Mouse (Mus musculus) erythroid progenitor cell, adult 5-6 weeks (primary cell): ENCODE data around the gene Cpa4. TPM values are rescaled to one million over a fixed set of nuclear protein-coding genes. Genes with fewer than 3 reads are reported as not detected.

ENCODE experiments used
- ATAC-seq: replicated peaks from 2 replicates; pipeline ENCODE4 v1.8.0; 2016; ENCODE audit warnings: moderate number of reproducible peaks, mild to moderate bottlenecking, moderate TSS enrichment, inconsistent platforms; ENCODE audit not compliant: poor library complexity, low FRiP score, severe bottlenecking
- total RNA-seq, 2 experiments: library from RNA; stranded (forward) in 1 of 2; stranded (reverse) in 1 of 2; fragments of 150-400 nt in 1 of 2; fragments of 186-747, 209-891 nt in 1 of 2; gene quantifications; 2 replicates each; pipeline versions ENCODE4 v1.2.3 to v1.2.4; 2015 to 2017; ENCODE audit warnings: low replicate concordance in 2 of 2

The Cpa4 gene
- total RNA-seq, 2 experiments from 2014 or later = not detected

DNA sequence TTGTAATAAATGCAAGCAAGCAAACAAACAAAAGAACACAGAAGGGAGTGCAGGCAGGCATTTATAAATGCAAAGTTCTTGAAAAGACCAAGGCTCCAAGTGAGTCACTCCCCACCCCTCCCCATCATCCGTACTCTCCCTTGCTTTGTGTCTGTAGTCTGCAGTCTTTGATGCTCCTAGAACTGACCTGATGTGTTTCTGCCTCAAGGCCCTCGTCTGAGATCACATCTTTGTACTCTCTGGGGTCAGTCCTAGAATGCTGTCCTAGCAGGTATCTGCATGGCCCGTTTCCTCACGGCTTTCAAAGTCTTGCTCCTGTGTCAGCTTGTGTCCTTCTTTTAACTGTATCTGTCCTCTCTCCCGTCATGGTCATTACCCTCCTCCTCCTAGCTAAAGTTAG, 51.4 kb downstream of the Cpa4 start:
- no peak for ATAC-seq

DNA sequence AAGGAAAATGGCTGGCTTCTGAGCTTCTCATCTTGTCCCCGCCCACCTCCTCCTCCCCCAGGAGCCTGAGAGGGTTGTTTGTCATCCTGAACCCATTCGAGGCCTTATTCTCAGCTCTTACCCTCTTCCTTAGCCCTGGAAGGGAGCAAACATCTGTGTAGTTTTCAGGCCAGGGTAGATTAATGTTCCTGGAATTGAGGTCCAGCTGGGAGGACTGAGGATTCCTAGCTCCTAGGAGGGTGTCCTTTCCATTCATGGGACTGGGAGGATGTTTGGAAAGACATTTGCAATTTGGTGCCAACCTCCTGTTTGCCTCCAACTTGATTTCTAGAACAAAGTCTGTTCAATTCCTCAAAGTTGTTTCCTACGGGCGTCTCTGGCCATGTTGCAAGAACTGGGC, 52.4 kb downstream of the Cpa4 start:
- no peak for ATAC-seq

DNA sequence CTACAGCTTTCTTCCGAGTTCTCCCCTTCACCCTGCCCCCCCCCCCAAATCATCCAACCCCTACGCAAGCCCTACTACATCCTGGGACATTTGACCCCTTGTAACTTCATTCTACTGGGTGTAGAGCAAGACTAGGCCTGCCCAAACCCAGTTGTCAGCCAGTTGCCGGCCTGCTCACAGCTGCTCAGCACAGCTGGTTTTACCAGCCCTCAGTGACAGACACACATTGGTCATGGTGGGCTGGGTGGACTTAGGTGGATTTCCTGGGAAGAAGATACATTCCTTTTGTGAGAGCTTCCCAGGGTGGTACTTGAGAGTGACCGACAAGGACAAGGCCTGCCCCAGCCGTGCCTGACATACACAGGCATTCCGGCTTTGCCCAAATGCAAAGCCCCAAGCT, 52.8 kb downstream of the Cpa4 start:
- ATAC-seq = no peak

DNA sequence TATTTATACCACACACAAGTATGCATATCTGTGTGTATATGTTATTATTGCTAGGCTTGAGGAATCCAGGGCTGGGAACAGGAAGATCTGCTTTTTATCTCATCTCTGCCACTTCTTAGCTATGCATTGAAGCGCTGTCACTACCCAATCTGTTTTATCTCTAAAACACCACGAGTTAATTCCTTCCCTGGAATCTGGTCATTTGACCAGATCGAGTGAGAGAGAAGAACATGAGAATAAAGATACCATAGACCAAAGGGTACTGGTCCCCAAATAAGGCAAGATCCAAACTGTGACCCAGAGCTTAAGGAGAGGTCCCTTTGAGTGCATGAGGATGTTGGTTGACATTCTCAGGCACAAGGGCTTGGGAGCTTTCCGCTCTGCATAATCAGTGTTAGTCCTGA, 53.8 kb downstream of the Cpa4 start:
- ATAC-seq = no peak

DNA sequence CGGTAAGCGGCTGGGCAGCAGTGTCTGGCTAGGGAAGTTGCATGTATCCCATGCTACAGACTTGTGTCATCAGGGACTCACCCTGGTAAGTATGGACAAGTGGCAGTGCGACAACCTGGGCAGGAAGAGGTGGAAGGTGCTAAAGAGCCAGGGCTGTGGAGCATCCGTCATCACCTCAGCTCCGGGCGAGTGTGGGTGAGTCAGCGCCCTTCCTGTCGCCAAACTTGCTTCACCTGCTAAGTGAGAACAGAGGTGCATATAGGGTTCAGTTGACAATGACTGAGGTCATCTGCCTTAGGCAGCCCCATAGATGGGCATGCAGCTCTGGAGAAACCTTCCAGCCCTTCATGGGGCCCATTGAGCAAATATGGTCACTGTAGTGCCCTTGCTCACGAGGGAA, 56.6 kb downstream of the Cpa4 start:
- ATAC-seq = no peak

DNA sequence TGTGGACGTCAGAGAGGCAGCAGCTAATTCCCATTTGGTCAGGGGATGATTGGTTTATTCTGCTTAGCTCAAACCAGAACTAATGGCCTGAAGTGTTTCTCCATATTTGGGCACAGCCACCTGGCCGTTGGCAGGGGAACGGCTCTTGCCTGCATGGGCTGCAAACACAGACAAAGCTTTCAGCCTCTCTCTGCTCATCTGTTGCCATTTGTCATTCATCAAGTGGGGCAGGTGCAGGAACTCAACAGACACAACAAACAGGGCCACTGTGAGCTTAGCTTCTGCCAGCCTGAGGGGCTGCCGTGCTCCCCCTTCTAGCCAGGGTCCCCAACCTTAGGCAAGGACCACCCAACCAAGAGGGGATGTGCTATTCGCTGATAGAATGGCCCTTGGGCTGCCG, 60.0 kb downstream of the Cpa4 start:
- no peak for ATAC-seq

DNA sequence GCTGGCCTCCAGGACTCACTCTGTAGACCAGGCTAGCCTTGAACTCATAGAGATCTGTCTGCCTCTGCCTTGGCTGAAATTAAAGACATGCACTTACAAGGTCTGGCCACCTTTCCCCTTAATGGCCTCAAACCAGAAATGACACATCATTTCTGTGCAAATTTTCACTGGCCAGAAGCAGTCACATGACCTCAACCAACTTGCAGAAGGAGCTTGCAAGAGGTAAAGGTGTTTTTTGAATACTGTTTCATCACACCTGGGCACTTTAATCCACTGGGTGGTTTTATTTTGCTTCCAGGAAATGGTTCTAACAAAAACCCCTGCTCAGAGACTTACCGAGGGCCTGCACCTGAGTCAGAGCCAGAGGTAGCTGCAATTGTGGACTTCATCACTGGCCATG, 61.8 kb downstream of the Cpa4 start:
- ATAC-seq = no peak

DNA sequence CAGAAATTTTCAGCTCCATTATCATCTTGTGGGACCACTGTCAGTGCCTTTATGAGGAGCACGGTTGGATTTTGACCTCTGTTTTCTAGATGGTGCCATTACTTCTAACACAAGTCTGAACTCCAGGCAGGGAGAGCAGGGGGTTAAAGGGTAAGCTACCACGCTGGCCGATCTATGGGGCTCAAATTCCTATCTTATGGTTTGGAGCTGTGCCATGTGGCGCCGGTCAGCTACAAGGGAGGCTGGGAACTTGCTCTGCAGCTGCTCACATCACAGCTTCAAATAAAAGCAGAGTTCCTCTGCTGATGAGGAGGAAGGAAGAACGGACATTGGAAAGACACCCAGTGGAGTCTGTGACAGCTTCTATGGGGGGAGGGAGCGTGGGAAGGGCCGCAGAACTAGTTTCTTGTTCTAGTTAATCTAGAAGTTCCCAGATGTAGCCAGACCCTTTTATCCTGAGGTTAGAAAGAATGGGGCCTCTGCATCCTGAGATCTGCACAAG, 67.2 kb downstream of the Cpa4 start:
- ATAC-seq = no peak

DNA sequence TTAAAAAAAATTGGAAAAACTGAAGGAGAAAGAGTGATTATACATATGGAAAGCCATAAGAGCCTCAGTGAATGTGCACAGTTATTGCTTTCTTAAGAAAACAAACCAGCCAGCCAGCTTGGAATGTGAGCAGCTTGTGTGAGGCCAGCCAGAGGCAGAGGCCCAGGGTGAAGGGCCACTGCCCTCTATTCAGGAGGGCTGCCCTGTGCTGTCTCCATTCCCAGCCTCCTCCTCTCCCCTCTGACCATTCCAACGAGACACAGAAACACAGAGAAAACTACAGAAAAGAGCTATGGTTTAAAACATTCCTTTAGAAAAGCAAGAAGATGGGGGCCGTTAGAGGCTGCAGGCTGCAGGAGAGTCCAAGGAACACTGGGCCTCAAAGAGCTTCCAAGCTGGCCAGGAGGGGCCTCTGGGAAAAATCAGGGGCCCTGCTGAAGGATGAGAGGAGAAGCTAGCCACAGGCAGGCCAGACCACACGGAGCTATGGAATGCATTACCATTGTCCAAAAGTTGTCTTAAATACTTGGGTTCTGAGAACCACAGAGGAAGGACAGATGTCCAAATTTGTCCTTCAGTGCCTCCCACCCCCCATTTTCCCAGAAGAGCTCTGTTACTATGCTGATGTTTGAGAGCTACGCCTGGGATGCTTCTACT, 68.1 kb downstream of the Cpa4 start:
- no peak for ATAC-seq

DNA sequence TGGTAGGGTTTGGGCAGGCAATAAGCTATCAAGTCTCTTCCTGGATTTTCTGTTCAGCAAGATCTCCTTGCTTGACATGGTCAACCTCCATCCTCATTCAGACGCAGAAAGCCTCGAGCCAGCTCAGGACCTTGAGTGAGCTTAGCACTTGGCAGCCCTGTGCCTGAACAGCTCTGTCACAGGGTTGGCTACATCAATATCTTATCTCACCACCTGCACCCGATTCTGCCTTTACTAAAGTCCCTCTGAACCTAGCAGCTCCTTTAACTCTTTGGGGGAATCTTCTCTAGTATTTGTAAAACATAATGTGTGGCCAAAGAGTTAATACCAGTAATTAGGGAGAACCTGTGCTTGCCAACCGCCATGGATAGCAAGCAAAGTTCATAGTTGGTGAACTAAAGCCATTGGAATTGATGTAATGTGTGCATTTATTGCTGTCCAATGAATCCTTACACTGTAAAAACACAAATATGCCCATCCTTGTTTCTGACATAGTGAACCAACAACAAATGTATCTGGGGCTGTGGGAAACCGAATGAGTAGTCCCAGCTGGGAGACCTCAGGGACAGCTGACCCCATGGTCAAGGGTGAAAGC, 70.6 kb downstream of the Cpa4 start, which contains the start of gene Cpa1:
TSS of gene Cpa1 (plus strand) at position 545 of the 595 bp plus-strand sequence.
- peak; percentile 92 for ATAC-seq

Other genes starting within 250 kb of the Cpa4 start
- gene Zc3hc1, start 177.3 kb upstream of the Cpa4 start, total RNA-seq (2015; ENCODE audit: low replicate concordance) = 8.4 and 21.6 TPM in 2 replicates
- 9.1 and 13.9 TPM in 2 replicates for gene Zc3hc1, start 177.3 kb upstream of the Cpa4 start, total RNA-seq (2017; ENCODE audit: low replicate concordance)
- gene Klhdc10, start 166.5 kb upstream of the Cpa4 start, total RNA-seq (2015; ENCODE audit: low replicate concordance) = 15.5 and 15.9 TPM in 2 replicates
- gene Klhdc10, start 166.5 kb upstream of the Cpa4 start, total RNA-seq (2017; ENCODE audit: low replicate concordance) = 18.1 and 23.1 TPM in 2 replicates
- gene Tmem209, start 58.6 kb upstream of the Cpa4 start, total RNA-seq (2015; ENCODE audit: low replicate concordance) = 54.5 and 55.5 TPM in 2 replicates
- 47.7 and 61.2 TPM in 2 replicates for gene Tmem209, start 58.6 kb upstream of the Cpa4 start, total RNA-seq (2017; ENCODE audit: low replicate concordance)
- not detected in 2 replicates for gene Ssmem1, start 58.5 kb upstream of the Cpa4 start, total RNA-seq (2015; ENCODE audit: low replicate concordance)
- gene Ssmem1, start 58.5 kb upstream of the Cpa4 start, total RNA-seq (2017; ENCODE audit: low replicate concordance) = not detected in 2 replicates
- gene Cpa2, start 26.8 kb upstream of the Cpa4 start, total RNA-seq (2015; ENCODE audit: low replicate concordance) = not detected in 2 replicates
- gene Cpa2, start 26.8 kb upstream of the Cpa4 start, total RNA-seq (2017; ENCODE audit: low replicate concordance) = not detected in 2 replicates
- not detected in 2 replicates for gene Cpa5, start 42.6 kb downstream of the Cpa4 start, total RNA-seq (2015; ENCODE audit: low replicate concordance)
- not detected in 2 replicates for gene Cpa5, start 42.6 kb downstream of the Cpa4 start, total RNA-seq (2017; ENCODE audit: low replicate concordance)
- gene Cpa1, start 70.8 kb downstream of the Cpa4 start, total RNA-seq (2015; ENCODE audit: low replicate concordance) = not detected in 2 replicates
- not detected in 2 replicates for gene Cpa1, start 70.8 kb downstream of the Cpa4 start, total RNA-seq (2017; ENCODE audit: low replicate concordance)
- gene Cep41, start 125.4 kb downstream of the Cpa4 start, total RNA-seq (2015; ENCODE audit: low replicate concordance) = 3.2 and 49.0 TPM in 2 replicates
- 3.1 and 5.5 TPM in 2 replicates for gene Cep41, start 125.4 kb downstream of the Cpa4 start, total RNA-seq (2017; ENCODE audit: low replicate concordance)
- gene Mest, start 155.2 kb downstream of the Cpa4 start, total RNA-seq (2015; ENCODE audit: low replicate concordance) = not detected in 2 replicates
- not detected in 2 replicates for gene Mest, start 155.2 kb downstream of the Cpa4 start, total RNA-seq (2017; ENCODE audit: low replicate concordance)